Mouse (Mus musculus) spleen, adult 2 months (tissue): Measurements from ENCODE around the gene Erf.

Experiments used
- CTCF ChIP-seq: fragments of 200-500 bp; IDR thresholded peaks from 2 replicates; pipeline ENCODE4 v1.5.1; 2011; ENCODE audit warnings: mild to moderate bottlenecking, inconsistent platforms; ENCODE audit not compliant: insufficient read depth, insufficient read length, insufficient replicate concordance; ENCODE audit errors: extremely low read depth
- POLR2A ChIP-seq: fragments of 200-500 bp; IDR thresholded peaks from 2 replicates; pipeline ENCODE4 v1.6.1; 2011; ENCODE audit warnings: low read depth, low read length, inconsistent platforms

DNA sequence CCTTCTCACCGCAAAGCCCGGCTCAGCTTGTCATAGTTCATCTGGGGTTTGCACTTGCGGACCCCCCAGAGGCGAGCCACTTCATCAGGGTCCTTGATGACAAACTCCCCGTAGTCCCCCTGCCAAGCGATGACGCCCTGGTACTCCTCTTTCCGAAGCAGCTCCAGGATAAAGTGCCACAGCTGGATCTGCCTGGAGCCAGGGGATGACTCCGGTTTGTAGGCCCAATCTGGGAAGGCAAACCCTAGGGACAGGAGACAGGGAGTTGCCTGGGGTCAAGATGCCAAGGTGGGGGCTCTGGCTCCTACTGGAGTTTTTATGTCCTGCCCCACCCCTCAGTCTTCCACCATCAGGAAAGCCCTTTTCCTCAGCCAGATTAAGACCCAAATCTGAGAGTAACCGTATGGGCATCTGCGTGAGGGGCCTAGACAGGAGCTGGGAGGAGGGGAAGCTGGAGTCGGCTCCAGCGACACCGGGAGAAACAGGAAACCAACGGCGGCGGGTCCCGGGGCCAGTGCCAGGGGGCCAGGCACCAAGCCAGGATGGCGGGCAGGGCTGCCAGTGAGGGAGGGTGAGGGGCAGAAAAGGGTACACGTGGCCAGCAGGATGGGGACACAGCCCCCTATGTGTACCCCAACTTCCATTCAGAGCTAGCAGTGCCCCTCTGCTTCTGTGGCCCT is 4.3 kb downstream of the Erf start:
- no peak for TF ChIP-seq CTCF
- no peak for TF ChIP-seq POLR2A
